Mouse (Mus musculus) gastrocnemius, adult 8-10 months (tissue): ENCODE results near the gene Cep85l. TPM values are rescaled to one million over a fixed set of nuclear protein-coding genes. Genes with fewer than 3 reads are reported as not detected.

ENCODE experiments used
- DNase-seq, 2 experiments: peaks; one replicate each; pipeline ENCODE4 v3.0.0; 2022; ENCODE audit warnings: low spot score in 2 of 2
- total RNA-seq, 4 experiments: library from RNA; stranded (reverse); gene quantifications; 2 replicates each; pipeline ENCODE4 v1.2.4; 2022

The Cep85l gene
- total RNA-seq, result 10 to 100 TPM; 28.5 to 98.7 (median 37.1) TPM

DNA sequence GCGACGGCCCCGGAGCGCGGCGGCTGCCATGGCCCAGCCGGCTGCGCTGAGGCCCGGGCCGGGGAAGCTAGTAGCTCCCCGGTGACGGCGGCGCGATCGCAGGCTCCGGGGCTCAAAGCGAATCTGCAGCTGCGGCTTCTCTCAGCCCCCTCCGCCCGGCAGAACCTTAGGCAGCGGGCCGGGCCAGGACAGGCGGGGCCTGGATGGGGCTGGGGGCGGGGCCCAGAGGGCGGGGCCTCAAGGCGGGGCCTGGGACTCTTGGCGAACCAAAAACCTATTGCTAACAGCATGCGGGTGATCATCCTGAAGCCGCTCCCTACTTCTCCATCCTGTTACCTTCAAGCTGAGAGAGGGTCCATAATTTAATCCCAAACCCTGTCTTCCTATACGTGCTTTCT is at the start of gene Cep85l:
Cep85l (minus strand) TSS at position 239 of the 398 bp plus-strand sequence.
- DNase-seq, result peak; percentile 86 to 87

DNA sequence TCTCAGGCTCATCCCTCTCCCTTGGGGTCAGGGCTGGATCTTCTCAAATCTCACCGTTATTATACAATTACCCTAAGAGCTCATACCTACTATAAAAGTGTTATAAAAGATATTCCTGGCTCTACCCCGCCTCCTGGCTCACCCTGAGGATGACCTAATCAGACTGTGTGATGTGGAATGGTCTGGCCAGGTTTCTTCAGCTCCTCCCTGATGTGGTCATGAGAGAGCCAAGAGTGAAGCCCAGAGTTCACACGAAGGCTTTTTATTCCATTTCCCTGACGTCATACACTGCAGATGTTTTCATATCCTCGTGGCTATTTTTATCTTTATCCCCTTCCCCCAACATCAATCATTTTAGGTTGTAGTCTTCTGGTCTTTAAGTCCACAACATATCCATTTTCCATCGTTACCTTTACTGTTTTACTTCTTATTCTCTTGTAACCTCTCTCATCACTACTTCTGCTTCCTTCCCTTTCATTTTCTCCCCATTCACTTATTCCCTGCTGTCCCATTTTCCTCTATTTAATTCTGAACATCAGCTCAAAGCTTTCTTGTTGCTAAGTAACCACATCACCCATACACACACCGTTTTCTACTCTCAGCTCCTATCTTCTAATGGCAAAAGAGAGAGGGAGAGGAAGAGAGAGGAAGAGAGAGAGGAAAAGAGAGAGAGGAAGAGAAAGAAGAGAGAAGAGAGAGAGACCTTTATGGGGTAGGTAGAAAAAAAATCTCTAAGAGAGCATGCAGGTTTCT is 49.1 kb upstream of the Cep85l start:
- DNase-seq, result peak; percentile 53 to 57

DNA sequence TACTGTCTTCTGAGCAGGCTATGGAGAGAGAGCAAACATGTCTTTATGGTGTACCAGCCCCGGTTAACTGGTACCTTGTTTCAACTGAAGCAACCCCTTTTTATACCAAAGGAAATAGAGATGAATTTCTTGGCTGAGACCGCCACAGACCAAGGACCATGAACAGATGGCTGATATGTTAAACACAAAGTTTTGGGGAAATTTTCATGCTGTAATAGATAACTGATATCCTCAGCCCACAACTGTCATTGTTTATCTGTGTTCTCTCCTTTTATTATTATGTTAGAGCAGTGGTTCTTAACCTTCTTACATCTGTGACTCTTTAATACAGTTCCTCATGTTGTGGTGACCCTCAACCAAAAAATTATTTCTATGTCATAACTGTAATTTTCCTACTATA is 46.8 kb upstream of the Cep85l start:
- DNase-seq, result no peak

DNA sequence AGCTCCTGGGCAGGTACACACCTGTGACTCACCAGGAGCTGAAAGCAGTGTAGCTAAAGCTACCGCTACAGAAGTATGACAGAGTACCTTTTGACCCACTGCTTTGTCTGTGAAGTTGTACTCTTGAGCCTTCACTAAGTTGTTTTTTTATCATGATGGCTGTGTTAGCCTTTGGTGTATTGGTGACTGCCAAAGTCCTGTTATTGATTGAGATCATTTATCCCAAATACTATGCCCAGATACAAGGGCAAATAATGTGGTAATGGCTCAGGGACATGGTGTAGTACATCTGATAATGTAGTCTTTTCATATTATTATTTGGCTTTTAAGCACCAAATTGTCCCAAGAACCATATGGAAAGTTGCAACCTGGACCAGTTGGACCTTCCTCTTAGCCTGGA is 43.3 kb upstream of the Cep85l start:
- no peak for DNase-seq

DNA sequence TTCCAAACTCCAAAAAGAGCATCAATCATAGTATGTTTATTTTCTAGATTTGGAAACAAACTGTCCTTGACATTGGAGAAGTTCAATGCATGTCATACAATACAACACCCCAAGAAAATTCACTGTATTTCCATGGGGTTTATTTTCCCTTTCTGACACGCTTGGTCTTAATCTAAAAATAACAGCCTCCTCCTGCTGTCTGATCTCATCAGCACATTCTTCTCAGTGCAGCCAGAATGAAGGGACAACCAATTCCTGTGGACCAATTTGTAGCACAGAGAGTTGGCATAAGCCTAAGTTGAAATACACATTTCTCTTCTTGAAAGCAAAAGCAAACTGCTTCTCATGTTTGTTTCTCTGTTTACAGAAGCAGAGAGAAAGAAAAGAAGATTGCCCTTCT is 42.5 kb upstream of the Cep85l start:
- DNase-seq, result no peak

DNA sequence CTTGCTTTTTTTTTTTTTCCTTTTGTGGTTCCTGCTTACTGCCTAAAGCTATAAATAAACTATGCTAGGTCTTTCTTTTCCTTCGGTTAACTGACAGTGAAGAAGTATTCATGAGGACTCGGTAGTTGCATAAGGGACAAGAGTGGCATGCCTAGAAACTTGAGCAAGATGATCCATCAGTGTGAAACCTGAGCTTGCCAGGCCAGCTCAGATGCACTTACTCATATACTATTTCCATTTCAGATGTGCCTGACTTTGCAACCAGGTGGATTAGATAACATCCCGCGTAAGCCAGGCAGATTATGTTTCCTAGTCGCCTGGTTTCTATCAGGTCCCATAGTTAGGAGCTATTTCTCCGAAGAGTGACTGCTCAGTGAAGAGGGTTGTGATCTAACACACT is 41.9 kb upstream of the Cep85l start:
- DNase-seq, result peak; percentile 44 to 69

DNA sequence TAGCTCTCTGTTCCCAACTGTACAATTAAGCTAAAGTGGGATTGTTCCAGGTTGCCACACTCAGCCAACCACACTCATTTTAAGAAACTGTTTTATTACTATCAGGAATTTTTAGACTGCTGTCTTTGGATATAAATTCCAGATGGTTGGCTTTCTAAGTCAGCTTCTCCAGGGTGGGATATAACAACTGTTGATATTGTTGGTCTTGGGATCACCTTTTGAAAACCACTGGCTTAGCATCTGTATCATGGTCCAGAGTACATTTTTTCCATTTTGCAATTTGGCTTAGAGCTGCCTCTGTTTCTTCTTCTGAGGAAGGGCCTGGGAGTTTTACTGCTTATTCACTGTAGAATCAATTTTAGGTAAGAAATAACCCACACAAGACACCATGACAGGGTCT is 40.3 kb upstream of the Cep85l start:
- DNase-seq, result no peak

DNA sequence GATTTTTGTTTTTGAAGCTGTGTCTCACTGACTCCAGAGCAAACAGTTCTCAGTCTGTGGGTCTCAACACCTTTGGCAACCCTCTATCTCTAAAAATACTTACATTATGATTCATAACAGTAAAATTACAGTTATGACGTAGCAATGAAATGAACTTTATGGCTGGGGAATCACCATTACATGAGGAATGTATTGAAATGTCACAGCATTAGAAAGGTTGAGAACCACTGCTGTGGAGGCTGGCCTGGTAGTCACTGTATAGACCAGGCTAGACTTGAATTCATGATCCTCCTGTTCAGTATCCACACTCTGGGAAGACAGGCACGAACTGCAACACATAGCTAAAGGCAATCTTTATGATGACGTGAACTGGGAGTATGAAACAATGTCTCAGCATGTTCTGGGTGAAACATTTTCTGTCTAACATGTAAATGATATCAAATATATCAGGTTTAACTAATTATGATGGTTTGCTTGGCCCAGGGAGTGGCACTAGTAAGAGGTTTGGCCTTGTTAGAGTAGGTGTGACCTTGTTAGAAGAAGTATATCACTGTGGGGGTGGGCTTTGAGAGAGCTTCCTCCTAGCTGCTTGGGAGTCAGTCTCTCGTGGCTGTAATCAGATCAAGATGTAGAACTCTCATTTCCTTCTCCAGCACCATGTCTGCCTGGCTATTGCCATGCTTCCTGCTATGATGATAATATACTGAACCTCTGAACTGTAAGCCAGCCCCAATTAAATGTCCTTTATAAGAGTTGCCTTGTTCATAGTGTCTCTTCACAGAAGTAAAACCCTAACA is 39.6 kb upstream of the Cep85l start:
- no peak for DNase-seq

DNA sequence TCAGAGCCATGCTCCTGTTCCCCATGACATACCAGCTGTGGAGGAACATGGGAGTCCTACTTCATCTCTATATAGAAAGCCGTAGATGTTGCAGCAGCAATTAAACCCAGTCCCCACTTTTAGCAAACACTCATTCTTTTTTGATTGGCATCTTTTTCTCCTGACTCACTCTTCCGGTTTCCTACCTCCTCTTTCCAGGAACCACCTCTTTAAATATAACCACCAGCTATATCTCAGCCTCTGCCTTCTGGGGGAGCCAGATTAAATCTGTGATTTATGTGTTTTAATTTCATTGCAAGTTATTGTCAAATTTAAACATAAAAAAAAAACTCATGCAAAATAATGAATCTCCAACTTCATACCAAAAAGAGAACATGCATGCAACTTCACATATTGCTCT is 37.3 kb upstream of the Cep85l start:
- no peak for DNase-seq

DNA sequence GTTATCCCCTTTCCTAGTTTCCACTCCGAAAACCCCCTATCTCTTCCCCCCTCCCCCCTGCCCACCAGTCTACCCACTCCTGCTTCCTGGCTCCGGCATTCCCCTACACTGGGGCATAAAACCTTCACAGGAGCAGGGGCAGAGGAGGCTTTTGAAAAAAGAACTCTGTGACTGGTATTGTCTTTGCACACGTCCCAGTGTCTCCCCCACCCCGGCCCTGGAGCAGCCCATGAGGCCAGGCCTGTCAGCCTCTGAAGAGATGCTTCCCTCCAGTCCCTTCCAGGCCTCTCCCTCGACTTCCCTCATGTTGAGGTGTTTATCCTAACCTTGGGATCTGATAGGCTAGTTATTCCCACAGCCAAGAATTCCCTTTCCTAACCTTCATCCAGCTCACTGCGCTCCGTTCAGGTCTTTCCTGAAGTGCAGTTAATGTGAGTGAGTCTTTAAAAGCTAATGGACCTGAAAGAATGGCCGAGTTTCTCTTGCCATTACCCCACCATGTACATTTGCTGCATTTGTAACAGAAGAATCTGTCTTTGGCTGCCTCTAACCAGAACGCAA is 36.5 kb upstream of the Cep85l start:
- DNase-seq, result no peak

DNA sequence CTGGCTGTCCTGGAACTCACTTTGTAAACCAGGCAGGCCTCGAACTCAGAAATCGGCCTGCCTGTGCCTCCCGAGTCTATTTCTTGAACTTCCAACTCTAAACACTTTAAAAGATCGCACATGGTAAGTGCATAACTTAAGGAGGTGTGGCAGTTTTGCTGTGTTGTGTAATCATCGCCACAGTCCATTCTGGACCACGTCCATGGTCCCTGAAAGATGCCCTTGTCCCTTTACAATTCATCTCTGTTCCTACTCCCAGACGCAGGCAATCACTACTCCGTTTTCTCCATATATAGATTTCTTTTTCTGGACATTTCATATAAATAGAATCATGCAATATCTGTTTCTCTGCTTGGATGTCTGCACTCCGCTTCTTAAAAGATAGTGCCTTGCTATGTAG is 35.5 kb upstream of the Cep85l start:
- no peak for DNase-seq

DNA sequence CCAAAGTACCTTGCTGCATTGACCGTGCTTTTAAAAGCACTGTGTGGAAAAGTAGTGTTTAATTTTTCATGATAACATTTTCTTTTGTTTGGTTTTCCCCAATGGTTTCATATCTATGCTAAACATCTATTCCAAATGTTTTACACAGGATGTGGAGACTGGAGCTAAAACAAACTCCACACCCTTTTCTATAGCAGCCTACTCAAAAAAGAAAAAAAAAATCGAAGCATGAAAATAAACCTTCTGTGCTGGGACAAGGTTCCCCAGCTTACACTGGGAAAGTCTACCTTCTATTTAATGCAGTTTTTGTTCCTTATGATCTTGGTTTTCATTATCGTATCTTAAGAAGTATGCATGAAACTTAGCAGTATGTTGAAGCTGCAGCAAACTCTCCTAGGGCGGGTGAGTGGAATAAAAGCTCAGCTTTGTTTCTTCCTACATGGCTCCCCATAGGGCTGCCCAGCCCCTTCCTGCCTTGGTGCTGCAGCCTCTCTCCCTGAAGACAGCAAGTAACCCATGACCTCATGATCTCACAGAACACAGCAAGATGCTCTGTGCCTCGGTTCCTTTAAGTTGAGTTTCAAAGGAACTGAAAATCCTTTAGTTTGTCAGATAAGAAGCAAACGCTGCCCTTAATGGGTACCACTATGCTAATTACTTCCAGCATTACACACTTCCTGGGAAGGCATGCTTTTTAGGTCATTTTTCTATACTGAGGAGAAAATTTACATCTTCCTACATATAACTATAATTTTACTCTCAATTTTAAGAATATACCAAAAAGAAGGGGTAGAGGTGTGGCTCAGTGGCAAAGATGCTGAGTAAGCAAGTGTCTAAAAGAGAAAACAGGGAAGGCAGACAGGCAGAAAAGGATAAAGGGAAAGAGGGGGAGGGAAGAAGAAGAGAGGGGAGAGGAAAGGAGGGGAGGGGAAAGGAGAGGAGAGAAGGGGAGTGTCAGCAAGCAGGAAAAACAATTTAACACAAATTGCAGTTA is 34.6 kb upstream of the Cep85l start:
- DNase-seq, result no peak

DNA sequence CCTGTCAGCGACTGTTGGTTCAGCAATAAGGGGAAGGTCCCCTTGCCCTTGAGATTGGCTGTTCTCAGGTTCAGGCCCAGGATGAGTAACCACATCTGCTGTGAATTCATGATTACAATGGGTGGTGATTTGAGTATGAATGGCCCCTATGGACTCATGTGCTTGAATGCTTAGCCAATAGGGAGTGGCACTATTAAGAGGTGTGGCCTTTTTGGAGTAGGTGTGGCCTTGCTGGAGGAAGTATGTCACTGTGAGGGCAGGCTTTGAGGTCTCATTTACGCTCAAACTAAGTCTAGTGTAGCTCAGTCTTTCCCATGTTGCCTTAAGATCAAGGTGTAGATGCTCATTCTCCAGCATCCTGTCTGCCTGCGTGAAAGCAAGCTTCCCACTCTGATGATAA is 33.2 kb upstream of the Cep85l start:
- DNase-seq, result no peak

DNA sequence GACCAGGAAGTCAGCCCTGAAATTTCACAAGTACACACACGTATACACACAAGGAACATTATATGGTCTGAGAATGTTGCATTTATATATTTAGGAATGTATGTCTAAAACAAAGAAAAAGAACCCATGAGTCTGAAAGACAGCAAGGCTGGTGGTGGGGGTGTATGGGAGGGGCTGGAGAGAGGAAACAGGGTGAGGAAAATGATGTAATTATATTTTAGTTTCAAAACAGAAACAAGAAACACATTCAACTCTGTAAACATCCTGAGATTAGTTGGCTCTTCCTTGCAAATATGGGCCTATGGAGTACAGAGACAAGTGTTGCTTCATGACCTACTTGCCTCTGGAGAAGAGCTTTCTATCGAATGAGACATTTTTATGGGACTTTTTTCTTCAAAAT is 32.4 kb upstream of the Cep85l start:
- DNase-seq, result no peak

DNA sequence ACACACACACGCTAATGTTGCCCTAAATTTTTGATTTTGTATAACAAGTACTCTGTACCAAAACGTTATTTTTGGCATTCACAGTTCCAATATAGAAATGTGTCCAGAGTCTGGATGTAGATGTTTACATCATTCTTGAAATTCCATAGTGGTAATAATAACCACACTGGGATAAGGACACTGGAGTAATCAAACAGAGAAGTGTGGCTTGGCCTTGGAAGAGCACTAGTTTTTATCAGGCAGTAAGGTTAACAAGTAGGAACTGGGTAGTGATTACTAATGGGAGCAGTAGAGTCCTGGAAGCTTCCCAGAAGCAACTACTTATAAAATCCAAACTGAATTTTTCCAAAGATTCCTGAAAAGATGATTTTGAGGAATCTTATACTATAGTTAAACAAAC is 31.1 kb upstream of the Cep85l start:
- DNase-seq, result no peak

DNA sequence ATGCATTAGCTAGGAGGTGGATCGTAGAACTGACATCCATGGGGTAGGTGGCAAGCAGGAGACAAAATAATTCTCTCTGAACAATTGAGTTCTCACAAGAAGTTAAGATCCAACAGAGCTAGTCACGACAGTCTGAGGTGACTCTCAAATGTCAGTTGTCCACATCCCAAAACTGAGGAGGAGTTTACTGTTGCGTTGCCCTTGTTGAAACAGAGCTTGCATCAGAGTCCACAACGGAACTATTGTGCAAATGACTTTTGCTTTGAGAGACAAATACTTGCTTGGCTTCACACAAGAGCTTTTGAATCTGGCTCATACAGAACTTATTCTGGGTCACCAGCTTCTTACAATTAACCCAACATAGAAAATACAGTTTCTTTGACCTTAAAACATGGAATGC is 27.7 kb upstream of the Cep85l start:
- DNase-seq, result no peak

DNA sequence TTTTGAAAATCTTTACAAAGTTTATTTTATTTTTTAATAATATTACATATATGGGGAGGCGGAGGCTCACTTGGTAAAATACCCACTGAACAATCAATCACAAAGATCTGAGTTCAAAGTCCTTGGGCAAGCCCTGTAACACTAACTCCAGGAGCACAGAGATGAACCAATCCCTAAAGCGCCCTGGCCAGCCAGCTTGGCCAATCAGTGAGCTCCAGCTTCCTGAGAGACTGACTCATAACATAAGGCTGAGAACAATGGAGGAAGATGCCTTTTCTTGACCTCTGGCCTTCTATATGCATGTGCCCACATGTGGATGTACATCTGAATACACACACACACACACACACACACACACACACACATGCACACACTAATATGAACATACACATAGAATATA is 27.1 kb upstream of the Cep85l start:
- no peak for DNase-seq

DNA sequence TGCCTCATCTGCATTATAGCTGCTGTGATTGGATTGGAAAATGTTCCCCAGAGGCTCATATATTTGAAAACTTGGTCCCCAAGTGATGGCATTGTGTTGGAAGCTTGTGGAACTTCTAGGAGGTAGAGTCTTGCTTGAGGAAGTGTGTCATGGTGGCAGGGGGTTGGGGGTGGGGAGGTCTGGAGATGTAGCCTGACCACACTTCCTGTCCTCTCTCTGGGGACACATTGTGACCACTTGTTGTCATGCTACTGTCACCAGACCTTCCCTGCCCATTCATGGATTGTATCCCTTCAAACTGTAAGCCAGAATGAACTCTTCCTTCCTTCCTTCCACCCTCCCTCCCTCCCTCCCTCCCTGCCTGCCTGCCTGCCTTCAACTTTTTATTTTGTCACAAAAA is 22.5 kb upstream of the Cep85l start:
- no peak for DNase-seq

DNA sequence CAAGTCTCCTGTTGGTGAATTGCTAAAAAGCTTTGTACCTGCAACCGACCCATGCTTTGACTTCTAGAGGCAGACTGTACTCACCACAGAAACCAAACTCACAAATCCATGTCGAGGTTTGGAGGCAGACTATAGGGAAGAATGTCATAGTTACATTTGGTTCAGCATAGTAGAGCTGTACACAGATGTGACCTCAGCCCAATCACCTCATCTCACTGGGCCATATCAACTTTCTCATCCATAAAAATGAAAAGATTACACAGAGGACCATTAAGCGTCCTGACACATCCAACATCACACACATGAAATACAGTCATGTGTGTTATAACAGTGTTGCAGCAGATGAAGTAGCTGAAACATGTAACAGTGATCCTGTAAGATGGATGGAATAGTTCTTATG is 19.3 kb upstream of the Cep85l start:
- no peak for DNase-seq

DNA sequence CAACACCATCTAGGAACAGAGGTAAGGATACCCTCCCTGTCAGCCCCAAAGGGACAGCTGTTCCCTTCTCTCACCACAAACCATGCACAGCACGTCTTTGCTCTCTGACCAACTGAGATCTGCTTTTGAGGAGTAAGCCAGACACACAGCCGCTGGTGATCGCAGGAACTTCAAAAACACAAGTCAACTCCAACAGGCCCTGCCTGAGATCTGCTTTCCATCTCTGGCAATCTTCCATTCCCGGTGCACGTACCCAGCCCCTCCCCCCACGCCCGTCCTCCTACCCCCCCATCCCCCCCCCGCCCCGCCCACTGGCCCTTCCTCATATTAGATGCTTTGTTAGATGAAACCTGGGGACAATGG is 18.8 kb upstream of the Cep85l start:
- peak; percentile 20 to 40 for DNase-seq

DNA sequence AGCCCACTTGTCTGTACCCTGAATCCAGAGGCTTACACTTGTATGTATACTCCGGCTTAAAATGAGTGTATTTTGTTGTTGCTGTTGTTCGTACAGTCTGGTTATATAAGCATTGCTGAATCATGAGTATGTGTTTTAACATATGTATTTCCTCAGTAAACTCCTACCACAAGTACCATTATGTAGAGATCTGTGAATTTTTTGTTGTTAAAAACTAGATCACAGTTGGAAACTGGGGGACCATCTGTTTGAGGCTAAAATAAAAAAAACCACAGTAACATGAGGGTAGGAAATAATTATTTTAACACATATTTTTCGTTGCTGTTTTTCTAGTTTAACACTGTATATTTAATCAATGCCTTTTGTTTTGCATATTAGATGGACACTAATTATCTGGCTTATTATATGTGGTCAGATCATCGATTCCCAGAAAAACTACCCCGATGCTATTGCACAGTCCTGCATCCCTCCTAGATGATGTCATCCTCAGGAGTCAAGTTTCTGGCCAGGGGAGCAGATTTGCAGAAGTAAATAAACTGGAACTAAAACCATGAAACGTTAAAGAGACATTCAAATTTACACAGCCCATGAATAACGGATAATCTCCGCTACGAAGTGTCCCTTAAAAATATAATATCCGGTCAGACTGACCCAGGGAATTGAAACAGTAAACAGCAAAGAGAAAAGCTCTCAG is 18.2 kb upstream of the Cep85l start:
- no peak for DNase-seq
